Mouse (Mus musculus) induced T-regulatory cell, adult 2 months (primary cell): ENCODE data around the gene Tdo2.
A peak's percentile ranks its signal among the peaks of the same experiment; 100 is the strongest.

Experiments
- DNase-seq: peaks from one replicate; pipeline ENCODE4 v3.0.0-alpha.2; 2012; ENCODE audit warnings: low read depth

Tdo2 gene

DNA sequence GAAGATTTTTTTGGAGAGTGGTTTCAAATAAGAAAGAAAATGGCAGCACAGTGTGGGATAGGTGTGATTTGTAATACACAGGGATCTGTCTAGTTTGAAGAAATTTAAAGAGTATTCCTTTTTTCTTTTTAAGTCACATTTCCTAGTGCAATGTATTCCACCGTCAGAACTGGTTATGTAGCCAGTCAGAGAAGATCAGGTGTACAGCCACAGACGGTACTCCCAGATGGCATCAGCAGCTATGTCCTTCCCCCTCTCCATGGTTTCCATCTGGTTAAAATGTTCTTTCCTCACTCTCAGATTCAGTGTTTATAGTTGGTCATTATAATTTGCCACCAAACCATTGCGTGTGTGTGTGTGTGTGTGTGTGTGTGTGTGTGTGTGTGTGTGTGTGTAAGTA lies 32.9 kb downstream of the Tdo2 start:
- no peak for DNase-seq

DNA sequence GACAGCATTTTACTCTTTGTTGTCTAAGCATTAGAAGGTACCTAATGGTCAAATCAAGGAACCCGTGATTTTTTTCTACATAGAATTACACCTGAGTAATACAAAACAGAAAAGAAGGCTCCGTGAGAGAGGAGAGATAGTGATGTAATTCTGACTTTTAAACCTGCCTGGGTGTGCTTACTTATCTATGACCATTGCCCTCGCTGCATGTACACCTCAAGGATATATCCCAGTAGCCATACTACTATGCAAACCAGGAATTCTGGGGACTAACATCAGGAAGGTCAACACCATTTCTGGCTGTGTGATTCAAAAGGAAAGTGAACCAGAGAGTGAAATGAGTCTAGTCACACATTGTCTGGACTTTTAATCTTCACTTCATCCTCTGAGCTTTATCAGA lies 33.7 kb downstream of the Tdo2 start:
- DNase-seq: no peak

DNA sequence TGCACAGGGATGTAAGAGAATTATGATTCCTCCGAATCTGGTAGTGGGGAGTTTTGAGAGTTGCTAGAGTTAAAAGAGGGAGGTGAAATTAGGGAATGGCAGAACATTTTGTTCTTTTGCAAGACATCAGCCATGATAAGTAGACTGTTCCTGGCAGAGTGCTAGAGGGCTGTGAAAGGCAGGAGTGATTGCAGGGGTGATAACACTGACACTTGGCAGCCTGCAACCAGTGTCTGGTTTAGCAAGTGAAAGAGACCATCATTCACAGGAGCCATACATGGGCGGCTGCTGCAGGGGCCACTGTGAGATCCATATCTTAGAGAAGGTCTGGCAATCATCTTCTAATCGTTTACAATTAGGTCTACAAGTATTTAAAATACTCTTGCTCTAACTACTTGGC lies 37.1 kb downstream of the Tdo2 start:
- no peak for DNase-seq

DNA sequence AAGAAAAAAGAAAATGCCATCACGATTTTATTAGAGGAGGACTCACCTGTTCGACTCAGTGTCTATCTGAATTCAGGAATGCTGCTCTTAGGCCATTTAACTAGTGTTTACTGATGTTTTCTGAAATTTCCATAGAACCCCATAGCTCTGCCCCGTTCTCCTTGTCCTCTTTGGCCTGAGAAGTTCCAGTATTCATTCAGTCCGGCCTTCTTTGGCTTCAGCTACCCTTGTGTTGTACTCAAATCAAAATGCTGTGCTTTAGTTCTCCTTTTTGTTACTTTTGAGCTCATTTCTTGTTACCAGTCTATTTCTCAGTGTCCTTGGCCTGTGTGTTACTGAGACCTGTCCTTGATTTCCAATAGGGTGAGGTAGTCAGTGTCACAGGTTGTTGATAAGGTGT lies 42.7 kb downstream of the Tdo2 start:
- DNase-seq: peak; percentile 17

DNA sequence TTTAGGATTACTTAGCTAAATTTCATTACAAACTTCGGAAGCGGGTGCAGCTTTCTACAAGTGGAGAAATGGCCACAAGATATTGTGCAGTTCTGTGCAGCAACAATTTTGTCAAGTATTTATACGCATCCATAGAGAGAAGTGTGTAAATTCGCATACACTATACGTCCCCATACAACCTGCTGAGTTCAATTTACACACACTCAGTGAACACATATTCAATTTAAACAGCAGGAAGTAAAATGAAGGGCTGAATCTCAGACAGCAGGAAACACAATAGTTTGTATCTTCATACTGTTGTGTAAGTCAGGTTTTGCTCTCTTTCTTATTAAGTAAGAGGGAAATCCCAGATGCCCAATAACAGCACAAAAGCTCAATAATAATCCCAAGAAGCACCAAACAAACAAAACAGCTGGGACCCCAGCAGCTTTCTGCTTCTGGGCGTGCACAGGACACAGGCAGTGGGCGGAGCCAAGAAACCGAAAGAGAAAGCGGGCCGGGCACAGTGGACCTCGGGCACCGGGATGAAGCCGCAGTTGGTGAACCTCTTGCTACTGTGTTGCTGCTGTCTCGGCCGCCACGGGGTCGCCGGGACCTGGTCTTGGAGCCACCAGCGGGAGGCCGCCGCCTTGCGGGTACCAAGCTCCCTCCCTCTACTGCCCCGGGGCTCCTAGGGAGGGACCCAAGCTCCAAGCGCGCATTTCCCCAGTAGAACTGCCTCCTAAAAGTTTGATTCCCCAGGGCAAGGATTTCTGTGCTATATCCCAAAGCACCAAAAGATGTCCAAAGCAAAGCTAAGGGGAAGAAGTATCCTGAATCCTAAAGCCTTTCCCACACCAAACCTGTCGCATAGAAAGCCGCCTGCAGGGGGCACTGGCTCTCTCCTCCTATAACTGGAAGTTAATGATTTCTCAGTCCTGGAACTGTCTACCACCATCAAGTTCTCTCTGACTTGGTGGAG lies 43.6 kb downstream of the Tdo2 start, which contains the start of gene Ctso:
Ctso (plus strand) TSS at position 461 of the 961 bp plus-strand sequence.
- peak; percentile 92 for DNase-seq

- DNase-seq: peak; percentile 17
Observed at GRCm38 (mm10) chr3:81931695-81932094, 44.3 kb downstream of the Tdo2 start.

- no peak for DNase-seq
Observed at GRCm38 (mm10) chr3:81929073-81929472, 46.9 kb downstream of the Tdo2 start.

GRCm38 (mm10) chr3:81926764-81927325 lies 49.2 kb downstream of the Tdo2 start:
- peak; percentile 58 for DNase-seq

DNA sequence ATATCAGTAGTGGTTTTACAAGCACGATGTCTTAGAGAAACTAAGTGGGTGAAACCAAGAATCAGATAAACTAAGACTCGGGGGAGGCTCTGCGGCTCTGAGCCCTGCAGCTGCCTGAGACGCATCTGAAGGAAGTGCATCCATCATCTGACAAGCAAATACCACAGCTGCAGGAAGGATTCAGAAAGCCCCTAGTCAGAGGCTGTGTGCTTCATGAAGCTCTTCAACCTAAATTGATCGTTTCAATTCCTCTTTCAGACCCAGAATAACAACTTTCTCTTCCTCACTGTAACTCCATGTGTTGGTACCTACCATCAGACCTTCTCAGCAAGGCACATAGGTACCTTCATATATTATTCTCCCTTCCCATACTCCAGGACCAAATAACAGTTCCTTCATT lies 50.1 kb downstream of the Tdo2 start:
- DNase-seq: peak; percentile 64

GRCm38 (mm10) chr3:81924931-81925330 lies 51.1 kb downstream of the Tdo2 start:
- peak; percentile 81 for DNase-seq

DNA sequence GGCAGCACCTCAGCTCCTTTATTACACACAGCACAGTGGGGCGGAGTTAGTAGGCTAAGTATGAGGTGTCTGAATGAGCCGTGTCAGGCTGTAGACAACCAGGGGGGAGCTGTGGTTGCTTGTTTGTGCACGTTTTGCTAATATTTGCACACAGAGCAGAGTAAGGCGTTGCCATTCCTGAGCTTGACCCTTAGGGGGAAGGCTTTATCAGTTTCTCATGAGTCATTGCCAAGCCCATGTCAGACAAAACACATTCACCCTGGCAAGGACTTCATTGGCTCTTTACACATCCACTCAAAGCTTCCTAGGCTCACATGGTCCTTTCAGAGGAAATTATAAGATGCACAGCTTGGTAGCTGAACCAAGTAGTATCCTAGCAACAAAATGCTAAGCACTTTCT lies 53.1 kb downstream of the Tdo2 start:
- peak; percentile 27 for DNase-seq

GRCm38 (mm10) chr3:81919681-81920080 lies 56.3 kb downstream of the Tdo2 start:
- no peak for DNase-seq

- DNase-seq: no peak
Observed at GRCm38 (mm10) chr3:81918215-81918614, 57.8 kb downstream of the Tdo2 start.

GRCm38 (mm10) chr3:81917354-81917935 lies 58.6 kb downstream of the Tdo2 start:
- no peak for DNase-seq

- DNase-seq: no peak
Observed at GRCm38 (mm10) chr3:81916030-81916686, 59.8 kb downstream of the Tdo2 start.

DNA sequence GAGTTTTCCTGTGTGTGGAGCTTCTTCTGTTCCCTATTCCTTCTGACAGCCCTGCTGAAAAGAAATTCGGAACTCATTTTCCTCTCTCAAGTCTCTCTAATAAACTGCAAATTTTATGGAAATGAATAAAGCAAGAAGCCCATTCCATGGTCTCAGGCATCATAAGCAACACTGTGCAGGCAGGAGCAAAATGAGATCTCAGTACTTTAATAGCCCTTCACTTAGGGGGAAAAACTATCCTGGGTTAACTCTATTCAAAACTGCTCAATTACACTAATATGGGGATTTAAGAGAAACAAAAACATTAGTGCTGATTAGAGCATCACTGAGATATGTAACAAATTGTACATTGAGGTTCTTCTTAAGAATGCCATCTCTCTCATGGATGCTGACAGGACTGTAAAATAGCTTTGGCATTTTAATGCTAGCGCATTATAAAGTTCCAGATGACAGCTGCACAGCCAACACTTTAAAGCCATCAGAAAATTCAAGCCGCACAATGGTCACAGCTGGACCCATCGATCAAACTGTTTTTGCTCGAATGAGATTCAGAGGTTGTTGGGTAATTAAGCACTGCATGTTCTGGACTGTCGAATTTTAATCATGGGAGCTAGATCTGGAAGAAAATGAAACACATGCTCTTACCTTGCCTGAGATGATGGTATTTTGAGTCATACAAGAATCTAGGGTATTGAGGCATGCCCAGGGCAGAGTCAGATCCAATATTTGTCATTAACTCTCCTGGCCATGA lies 65.5 kb downstream of the Tdo2 start:
- DNase-seq: no peak
